Mouse (Mus musculus) small intestine, adult 2 months (tissue): Measurements from ENCODE around the gene Trim46.

Source experiments
- CTCF ChIP-seq: fragments of 200-500 bp; IDR thresholded peaks from 2 replicates; pipeline ENCODE4 v1.5.1; 2012; ENCODE audit warnings: low read depth, mild to moderate bottlenecking, control low read depth, inconsistent platforms, low read length, moderate library complexity, mixed read lengths; ENCODE audit not compliant: insufficient replicate concordance, insufficient read length; ENCODE audit errors: extremely low read depth
- POLR2A ChIP-seq: fragments of 200-500 bp; IDR thresholded peaks from 2 replicates; pipeline ENCODE4 v1.6.1; 2012; ENCODE audit warnings: low read depth, mild to moderate bottlenecking, control low read depth, inconsistent platforms, low read length, moderate library complexity

- TF ChIP-seq CTCF (no peak; the same call in 1 of the 2 replicates), POLR2A (no peak)
Observed at GRCm38 (mm10) chr3:89245688-89246171, 379 bp downstream of the Trim46 start, which contains the start of gene Krtcap2.
